Mouse (Mus musculus): ENCODE measurements around the gene Slc8b1. TPM values are rescaled to one million over a fixed set of nuclear protein-coding genes. Genes with fewer than 3 reads are reported as not detected.

The Slc8b1 gene
- polyA plus RNA-seq, 2 experiments: 3.7 to 13.2 TPM

DNA sequence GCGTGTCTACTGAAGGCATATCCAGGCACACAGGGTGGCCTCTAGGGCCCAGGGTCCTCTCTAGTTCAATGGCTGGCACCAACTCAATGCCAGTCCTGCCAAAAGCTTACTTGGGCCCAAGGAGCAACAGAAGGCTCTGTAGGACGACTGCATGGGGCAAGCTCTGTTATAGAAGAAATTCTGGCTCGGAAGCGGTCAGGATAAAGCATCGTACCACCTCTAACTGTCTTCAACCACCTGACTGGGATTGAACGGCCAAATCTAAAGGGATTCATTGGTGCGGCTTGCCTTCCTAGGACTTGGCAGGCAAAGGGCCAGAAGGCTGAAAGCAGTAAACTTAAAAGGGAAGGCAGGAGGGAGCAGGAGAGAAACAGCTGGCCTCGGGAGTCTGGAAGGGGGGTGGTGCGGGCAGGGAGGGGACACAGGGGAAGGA is 57.4 kb downstream of the Slc8b1 start:
- H3K9ac ChIP-seq (ENCODE audit: low read depth, low read length, severe bottlenecking): peak overlapping the region; percentile 3; the same call in 1 of the 2 replicates
- no peak for TF ChIP-seq POLR2A (IDR thresholded peaks at IDR 0.05; ENCODE audit: borderline replicate concordance, extremely low read depth, insufficient read depth, insufficient read length)

DNA sequence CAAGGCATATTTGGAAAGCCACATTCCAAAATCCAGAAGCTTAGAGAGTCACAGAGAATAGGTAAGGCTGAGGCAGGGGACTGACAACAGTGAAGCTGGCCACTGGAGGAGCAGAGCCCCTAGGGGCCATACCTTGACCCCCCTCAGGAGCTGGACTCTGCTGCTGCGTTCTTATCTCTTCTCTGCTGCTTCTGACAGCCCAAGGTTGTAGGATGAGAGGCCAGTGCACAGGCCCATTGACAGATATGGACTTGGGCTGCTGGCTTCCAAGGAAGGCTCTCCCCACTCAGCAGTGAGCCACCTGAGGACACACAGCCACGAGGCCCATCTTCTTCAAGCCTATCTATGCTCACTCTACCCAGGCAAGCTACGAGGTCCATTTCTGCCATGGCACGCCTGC is 58.0 kb downstream of the Slc8b1 start:
- no peak for DNase-seq (ENCODE audit: low spot score)
- Histone ChIP-seq H3K4me1 (ENCODE audit: control insufficient read depth, insufficient read depth, low read length) (peaks cover 81% of the 10 kb centered on the region), H3K36me3 (ENCODE audit: control insufficient read depth, insufficient read depth, low read length) (no peaks in the 10 kb centered on the region), H3K27me3 (ENCODE audit: control insufficient read depth, insufficient read depth, low read length) (no peaks in the 10 kb centered on the region), H3K4me3 (replicated peaks; ENCODE audit: low read length) (no peak overlapping the region), H3K9ac (ENCODE audit: low read depth, low read length, severe bottlenecking) (no peak overlapping the region), H3K9me3 (ENCODE audit: control insufficient read depth, low read length) (no peaks in the 10 kb centered on the region), H3K27ac (replicated peaks; ENCODE audit: low read depth, low read length) (peak overlapping the region; percentile 84), H3K4me2 (replicated peaks; ENCODE audit: low read depth, low read length, severe bottlenecking) (no peak overlapping the region)
- WGBS: 77% methylated on average over 4 of the region's 4 CpGs
- no peak for ATAC-seq (ENCODE audit: low FRiP score, low read depth)
- no peak for TF ChIP-seq POLR2A (IDR thresholded peaks at IDR 0.05; ENCODE audit: borderline replicate concordance, extremely low read depth, insufficient read depth, insufficient read length)

More for the DNA sequence above, 57.4 kb downstream of the Slc8b1 start:
- peaks cover 87% of the 10 kb centered on the region for H3K4me1 ChIP-seq (ENCODE audit: control insufficient read depth, insufficient read depth, low read length)
- H3K4me2 ChIP-seq (replicated peaks; ENCODE audit: low read depth, low read length, severe bottlenecking): peak overlapping the region; percentile 8
- no peaks in the 10 kb centered on the region for H3K9me3 ChIP-seq (ENCODE audit: control insufficient read depth, low read length)
- no peak overlapping the region for H3K4me3 ChIP-seq (replicated peaks; ENCODE audit: low read length)
- WGBS: 16% methylated on average over 9 of the region's 9 CpGs
- no peaks in the 10 kb centered on the region for H3K36me3 ChIP-seq (ENCODE audit: control insufficient read depth, insufficient read depth, low read length)
- H3K27ac ChIP-seq (replicated peaks; ENCODE audit: low read depth, low read length): peak overlapping the region; percentile 84
- DNase-seq (ENCODE audit: low spot score) (peak; percentile 64), ATAC-seq (ENCODE audit: low FRiP score, low read depth) (no peak)
- H3K27me3 ChIP-seq (ENCODE audit: control insufficient read depth, insufficient read depth, low read length): no peaks in the 10 kb centered on the region

DNA sequence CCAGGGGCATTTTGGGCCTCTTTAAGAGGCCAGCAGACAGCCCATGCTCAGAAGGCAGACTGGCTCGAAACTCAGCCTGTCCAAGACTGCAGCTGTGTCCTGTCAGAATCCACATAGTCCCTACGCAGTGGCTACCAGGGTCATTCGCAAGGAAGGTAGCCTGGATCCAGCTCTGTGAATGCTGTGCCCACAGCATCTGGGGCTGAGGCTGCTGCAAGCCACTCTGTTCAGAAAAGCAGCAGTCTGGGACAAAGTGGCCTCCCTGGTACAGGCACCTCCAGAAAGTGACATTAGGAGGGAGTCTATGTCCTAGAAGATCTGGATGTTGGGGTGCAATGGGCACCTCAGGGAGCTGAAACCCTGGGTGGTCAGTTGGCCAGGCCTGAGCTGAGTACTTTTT is 58.8 kb downstream of the Slc8b1 start:
- no peaks in the 10 kb centered on the region for H3K27me3 ChIP-seq (ENCODE audit: control insufficient read depth, insufficient read depth, low read length)
- no peak overlapping the region for H3K9ac ChIP-seq (ENCODE audit: low read depth, low read length, severe bottlenecking)
- H3K4me2 ChIP-seq (replicated peaks; ENCODE audit: low read depth, low read length, severe bottlenecking): no peak overlapping the region
- H3K4me3 ChIP-seq (replicated peaks; ENCODE audit: low read length): no peak overlapping the region
- no peak overlapping the region for H3K27ac ChIP-seq (replicated peaks; ENCODE audit: low read depth, low read length)
- H3K9me3 ChIP-seq (ENCODE audit: control insufficient read depth, low read length): no peaks in the 10 kb centered on the region
- 78% methylated on average over 3 of the region's 3 CpGs for WGBS
- ATAC-seq (ENCODE audit: low FRiP score, low read depth) (no peak), DNase-seq (ENCODE audit: low spot score) (no peak)
- no peaks in the 10 kb centered on the region for H3K36me3 ChIP-seq (ENCODE audit: control insufficient read depth, insufficient read depth, low read length)
- TF ChIP-seq POLR2A (IDR thresholded peaks at IDR 0.05; ENCODE audit: borderline replicate concordance, extremely low read depth, insufficient read depth, insufficient read length): no peak
- peaks cover 75% of the 10 kb centered on the region for H3K4me1 ChIP-seq (ENCODE audit: control insufficient read depth, insufficient read depth, low read length)

DNA sequence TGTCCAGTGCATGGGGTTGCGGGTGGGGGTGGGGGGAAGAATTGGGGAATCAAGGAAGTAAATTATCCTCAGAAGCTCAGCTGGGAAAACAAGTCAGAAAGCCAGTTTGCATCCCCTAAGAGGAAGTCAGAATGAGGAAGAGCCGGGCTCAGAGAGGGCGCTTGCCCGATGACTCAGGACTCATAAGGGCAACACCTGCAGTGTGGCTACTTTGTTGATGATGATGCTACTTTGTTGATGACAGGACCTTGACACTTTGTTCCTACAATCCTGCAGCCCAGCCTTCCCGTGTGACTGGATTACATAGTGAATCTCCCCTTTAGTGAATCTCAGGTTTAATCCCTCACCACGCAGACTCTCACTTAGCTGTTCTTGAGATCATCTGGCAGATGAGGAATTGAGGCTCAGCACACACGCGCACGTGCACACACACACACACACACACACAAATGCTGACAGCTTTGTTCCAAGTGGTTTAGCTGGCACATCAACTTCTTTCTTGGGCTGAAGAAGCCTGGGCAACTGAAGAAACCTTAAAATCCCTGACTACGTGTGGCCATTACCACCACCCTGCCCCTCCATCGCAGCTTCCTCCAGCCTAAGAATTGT is 59.4 kb downstream of the Slc8b1 start:
- DNase-seq (ENCODE audit: low spot score) (no peak), ATAC-seq (ENCODE audit: low FRiP score, low read depth) (no peak)
- Histone ChIP-seq H3K4me3 (replicated peaks; ENCODE audit: low read length) (no peak overlapping the region), H3K9ac (ENCODE audit: low read depth, low read length, severe bottlenecking) (no peak overlapping the region), H3K27me3 (ENCODE audit: control insufficient read depth, insufficient read depth, low read length) (no peaks in the 10 kb centered on the region), H3K4me2 (replicated peaks; ENCODE audit: low read depth, low read length, severe bottlenecking) (no peak overlapping the region; the same call in 1 of the 2 replicates), H3K9me3 (ENCODE audit: control insufficient read depth, low read length) (no peaks in the 10 kb centered on the region), H3K4me1 (ENCODE audit: control insufficient read depth, insufficient read depth, low read length) (peaks cover 69% of the 10 kb centered on the region), H3K27ac (replicated peaks; ENCODE audit: low read depth, low read length) (peak overlapping the region; percentile 72), H3K36me3 (ENCODE audit: control insufficient read depth, insufficient read depth, low read length) (no peaks in the 10 kb centered on the region)
- TF ChIP-seq POLR2A (IDR thresholded peaks at IDR 0.05; ENCODE audit: borderline replicate concordance, extremely low read depth, insufficient read depth, insufficient read length): no peak
- 72% methylated on average over 11 of the region's 11 CpGs for WGBS

DNA sequence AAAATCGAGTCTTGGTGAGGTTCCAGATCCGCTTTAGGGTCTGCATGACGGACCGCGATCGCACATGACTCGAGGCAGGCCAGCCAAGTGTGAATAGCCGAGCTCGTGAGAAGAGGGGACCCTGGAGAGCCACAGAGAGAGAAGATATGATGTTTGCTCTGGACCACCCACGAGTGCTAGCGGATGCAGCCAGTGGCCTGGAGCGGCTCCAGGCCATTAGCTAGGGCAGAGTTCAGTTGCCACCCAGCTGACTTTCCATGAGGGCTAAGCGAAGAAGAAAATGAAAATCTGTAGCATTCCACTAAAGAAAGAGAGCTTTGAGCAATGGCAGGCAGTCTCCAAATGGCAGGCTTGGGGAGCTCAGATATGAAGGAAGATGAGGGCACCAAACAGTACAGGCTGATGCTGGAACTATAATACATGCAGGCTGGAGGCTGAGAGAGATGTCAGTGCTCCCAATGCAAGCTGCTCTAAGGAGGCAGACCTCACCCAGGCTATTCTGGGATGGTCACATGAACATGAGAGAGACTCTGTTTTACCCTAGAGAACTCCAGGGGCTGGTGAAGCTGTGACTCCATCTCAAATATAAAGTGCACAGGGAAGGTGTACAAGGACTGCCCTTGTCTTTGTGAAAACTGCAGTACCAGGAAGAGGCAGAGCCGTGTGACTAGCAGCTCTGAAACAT is 60.2 kb downstream of the Slc8b1 start:
- H3K4me1 ChIP-seq (ENCODE audit: control insufficient read depth, insufficient read depth, low read length): peaks cover 61% of the 10 kb centered on the region
- no peaks in the 10 kb centered on the region for H3K36me3 ChIP-seq (ENCODE audit: control insufficient read depth, insufficient read depth, low read length)
- H3K9ac ChIP-seq (ENCODE audit: low read depth, low read length, severe bottlenecking): no peak overlapping the region
- no peak overlapping the region for H3K4me3 ChIP-seq (replicated peaks; ENCODE audit: low read length)
- no peak for TF ChIP-seq POLR2A (IDR thresholded peaks at IDR 0.05; ENCODE audit: borderline replicate concordance, extremely low read depth, insufficient read depth, insufficient read length)
- H3K9me3 ChIP-seq (ENCODE audit: control insufficient read depth, low read length): no peaks in the 10 kb centered on the region
- ATAC-seq (ENCODE audit: low FRiP score, low read depth): peak; percentile 13; the same call in 1 of the 2 replicates
- H3K27ac ChIP-seq (replicated peaks; ENCODE audit: low read depth, low read length): peak overlapping the region; percentile 72
- H3K4me2 ChIP-seq (replicated peaks; ENCODE audit: low read depth, low read length, severe bottlenecking): peak overlapping the region; percentile 3; the same call in 1 of the 2 replicates
- H3K27me3 ChIP-seq (ENCODE audit: control insufficient read depth, insufficient read depth, low read length): no peaks in the 10 kb centered on the region
- peak; percentile 69 for DNase-seq (ENCODE audit: low spot score)
- 25% methylated on average over 14 of the region's 14 CpGs for WGBS
